Mouse (Mus musculus) spleen, adult 2 months (tissue): ENCODE results near the gene Ankrd44.

Experiments
- CTCF ChIP-seq: fragments of 200-500 bp; IDR thresholded peaks from 2 replicates; pipeline ENCODE4 v1.5.1; 2011; ENCODE audit warnings: mild to moderate bottlenecking, inconsistent platforms; ENCODE audit not compliant: insufficient read depth, insufficient read length, insufficient replicate concordance; ENCODE audit errors: extremely low read depth
- POLR2A ChIP-seq: fragments of 200-500 bp; IDR thresholded peaks from 2 replicates; pipeline ENCODE4 v1.6.1; 2011; ENCODE audit warnings: low read depth, low read length, inconsistent platforms

DNA sequence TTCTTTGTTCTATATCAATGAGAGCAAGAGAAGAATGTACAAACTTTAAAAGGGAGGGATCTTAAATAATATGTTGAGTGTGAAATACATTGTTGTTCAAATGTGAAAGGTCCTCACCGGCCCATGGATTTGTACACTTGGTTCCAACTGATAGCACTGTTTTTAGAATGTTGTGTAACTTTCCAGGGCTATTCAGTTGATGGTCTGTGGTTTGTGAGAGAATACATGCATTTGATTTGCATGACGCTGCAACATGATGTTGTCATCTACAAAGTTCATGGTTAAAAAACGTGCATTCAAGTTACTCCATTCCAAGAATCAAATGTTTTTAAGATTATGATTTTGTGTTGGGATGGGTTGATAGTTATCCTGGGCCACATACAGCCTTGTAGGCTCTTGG, 214.6 kb downstream of the Ankrd44 start:
- TF ChIP-seq CTCF (no peak), POLR2A (no peak)
